Mouse (Mus musculus): ENCODE measurements around the gene Plod1.

- TF ChIP-seq CTCF (conservative IDR thresholded peaks at IDR 0.05; ENCODE audit: low read length): no peak
- no peak for TF ChIP-seq NANOG (IDR thresholded peaks at IDR 0.05; ENCODE audit: borderline replicate concordance, low read length)
Observed at GRCm38 (mm10) chr4:147963623-147964022, 27.1 kb upstream of the Plod1 start.
